Mouse (Mus musculus): ENCODE data around the gene Sppl2c.

The Sppl2c gene

DNA sequence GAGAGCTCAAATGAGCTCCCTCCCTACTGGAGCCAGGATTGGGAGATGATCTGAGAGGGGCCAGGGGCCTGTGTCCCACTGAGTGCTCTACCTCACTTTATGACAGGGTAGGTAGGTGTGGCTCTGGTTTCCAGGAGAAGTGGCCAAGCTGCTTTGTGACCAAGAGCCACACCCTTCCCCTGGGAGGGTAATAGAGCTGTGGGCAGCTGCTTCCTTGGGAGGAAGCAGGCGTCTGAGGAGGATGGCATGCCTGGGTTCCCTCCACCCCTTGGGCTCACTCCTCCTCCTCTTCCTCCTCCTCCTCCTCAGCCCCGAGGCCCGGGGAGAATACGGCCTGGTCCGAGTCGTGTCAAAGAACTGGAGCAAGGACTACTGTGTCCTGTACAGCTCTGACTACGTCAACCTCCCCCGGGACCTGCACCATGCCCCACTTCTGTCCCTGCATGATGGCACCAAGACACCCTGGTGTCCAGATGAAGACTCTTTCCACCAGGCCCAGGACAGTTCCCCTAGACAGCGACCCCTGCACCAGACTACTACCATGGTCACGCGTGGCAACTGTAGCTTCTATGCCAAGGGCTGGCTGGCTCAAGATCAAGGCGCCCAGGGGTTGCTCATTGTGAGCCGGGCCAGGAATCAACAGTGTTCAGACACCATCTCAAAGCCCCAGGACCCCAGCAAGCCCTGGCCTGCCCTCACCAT is at the start of gene Sppl2c:
Gene Sppl2c, plus strand, starts transcription at position 193 of the 702 bp plus-strand sequence.
- in situ Hi-C loops (cut with MboI): loop anchor here (25.0 kb wide), 1 partner anchor 424 kb away; the partner anchor contains the start of gene Wnt3

DNA sequence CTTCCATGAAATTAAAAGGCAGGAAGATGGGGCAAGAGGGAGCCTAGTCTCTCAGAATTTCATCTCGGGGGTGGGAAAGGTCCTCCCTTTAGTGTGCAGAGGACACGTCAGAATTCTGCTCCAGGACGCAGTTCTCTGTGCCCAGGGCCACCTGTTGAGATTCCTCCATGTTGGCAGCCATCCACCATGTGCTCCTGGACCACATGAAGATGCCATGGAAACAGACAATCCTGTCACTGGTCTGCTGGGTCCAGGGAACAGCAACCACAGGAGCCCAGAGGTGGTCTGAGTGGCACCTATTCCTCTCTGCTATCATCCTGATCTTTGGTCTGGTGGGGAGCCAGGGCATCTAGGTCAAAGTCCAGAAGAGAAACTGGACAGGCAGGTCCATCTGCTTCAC is 47.2 kb upstream of the Sppl2c start:
- in situ Hi-C loops (cut with MboI): no loop called here

DNA sequence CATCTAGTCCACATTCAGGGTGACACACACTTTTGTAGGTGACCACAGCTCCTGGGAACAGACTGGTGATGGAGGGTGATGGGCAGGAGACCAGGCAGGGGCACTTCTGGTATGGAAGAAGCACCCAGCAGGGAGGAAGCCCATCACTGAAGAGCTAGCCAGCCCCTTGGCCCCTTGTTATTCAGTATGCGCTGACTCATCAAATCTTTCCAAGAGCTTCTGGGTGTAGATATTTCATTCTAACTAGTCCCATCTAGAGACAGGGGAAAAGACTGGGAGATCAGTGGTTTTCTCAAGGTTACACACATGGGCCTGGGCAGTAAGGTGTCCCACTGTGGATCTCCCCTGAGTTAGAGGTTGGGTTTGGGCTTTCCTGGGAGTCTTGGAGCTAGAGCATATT is 41.2 kb upstream of the Sppl2c start:
- in situ Hi-C loops (cut with MboI): no loop called here

DNA sequence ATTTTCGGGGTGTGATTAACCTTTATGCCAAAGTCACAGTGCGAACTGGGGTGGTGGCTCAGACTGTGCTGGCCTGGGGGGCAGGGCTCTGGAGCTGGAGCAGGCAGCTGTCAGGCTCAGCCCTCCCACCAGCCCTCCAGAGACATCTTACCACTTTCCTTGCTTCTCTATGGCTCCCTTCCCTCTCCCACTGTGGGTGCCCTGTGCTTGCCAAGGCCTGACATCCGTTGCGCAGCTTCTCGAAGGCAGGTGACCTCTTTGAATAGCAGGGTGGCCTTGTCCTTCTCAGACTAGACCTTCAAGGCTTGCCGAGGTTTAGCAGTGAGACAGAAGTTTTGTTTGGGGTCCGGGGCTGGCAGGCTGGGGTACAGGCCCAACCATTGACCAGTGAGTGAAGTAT is 37.3 kb upstream of the Sppl2c start:
- in situ Hi-C loops (cut with MboI): no loop called here

DNA sequence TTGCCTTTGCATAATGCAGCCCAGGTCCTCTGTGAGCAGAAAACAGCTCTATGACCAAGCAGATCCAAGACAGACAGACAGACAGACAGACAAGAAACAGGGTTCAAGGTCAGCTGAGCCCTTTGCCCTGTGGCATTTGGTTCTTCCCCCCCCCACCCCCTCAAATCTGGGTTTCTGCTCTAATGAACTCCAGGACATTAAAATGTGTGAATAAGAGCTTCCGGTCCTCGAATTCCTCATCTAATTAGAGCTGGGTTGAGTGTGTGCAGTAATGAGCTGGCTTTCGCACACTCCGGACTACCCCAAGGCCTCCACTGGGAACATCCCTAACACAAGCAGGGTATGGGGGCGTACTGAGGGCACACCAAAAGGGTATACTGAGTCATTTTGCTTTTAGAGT is 35.2 kb upstream of the Sppl2c start:
- in situ Hi-C loops (cut with MboI): no loop called here

DNA sequence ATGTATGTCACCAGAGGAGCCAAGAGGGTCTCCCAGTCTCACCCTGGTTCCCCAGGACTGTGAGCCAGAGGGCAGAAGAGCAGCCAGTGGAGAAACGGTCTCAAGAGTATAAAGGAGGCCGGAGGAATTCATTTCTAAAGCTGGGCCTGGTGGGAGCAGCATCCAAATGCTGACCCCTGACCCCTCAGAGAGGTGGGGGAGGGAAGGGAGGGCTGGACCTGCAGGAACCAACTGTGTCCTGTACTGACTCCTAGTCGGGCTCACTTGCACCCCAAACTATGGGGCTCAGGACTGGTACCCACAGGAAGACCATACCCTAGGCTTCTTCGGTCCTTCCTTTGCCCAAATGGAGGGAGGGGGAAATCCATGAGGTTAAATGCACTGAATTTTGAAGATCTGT is 31.8 kb upstream of the Sppl2c start:
- in situ Hi-C loops (cut with MboI): no loop called here

DNA sequence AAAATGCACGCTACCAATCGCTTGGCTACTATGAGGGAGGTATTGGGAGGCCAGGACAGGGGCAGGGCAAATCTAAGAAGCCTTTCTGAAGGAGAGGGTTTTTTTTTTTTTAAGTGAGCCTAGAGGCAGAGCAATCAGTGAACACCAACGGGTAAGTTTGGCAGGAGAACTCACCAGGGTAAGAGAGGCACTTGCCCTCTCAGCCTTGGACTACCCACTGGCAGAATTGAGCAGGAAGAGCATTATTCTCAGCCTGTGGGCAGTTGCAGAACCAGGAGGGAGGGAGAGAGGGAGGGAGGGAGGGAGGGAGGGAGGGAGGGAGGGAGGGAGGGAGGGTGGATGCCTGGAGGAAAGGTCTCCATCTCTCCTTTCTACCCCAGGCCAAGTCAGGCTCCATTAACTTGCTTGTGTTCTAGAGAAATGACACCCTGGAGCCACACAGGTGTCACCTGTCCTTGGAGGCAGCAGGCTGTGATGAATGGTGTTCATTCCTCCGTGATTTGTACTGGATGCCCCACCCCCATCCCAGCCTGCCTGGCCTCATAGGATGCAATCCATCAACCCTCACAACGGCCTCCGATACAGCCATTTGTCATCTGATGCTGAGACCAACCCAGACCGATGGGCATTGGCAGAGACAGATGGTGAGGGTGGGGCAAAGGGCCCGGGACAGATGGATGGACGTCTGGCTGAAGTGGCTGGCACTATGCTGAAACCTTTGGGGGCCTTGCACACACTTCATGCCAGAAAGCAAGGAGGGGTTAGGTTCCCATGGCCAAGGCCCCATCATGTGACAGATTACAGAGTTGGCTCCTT is 31.1 kb upstream of the Sppl2c start:
- in situ Hi-C loops (cut with MboI): no loop called here

DNA sequence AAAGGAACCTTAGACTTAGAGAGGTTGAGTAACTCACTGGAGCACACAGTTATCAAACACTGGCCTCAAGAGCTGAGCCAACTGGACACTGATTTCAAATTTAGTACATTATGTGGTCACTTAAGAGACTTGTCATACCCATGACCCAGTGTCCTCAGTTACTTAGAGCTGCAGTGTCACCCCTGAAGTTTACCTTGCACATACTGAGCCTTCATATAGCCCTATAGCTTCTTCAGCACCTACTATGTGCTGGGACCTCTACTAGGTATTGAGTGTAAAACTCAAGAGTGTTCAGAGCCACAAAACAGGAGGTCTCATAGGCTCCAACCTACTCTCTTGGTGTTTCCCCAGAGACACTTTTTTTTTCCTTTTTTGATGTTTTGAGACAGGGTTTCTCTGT is 30.2 kb upstream of the Sppl2c start:
- in situ Hi-C loops (cut with MboI): no loop called here

DNA sequence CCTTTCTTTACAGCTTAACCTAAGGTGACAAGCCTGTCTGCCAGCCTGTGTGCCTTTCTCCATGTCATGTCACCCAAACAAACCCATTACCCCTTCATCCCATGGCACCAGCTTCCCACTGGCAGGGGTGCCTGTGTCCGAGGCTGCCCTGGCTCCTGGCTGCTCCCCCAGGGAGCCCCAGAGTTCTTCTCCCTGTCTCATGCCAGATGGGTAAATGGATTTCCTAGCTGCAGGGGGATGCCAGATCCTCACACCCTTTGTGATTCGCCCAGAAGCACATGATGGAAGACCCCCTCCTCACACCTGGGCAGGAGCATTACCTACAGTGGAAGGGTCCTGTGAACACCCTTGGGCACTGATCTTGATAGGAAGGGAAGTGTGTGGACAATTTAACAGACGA is 29.7 kb upstream of the Sppl2c start:
- in situ Hi-C loops (cut with MboI): no loop called here

DNA sequence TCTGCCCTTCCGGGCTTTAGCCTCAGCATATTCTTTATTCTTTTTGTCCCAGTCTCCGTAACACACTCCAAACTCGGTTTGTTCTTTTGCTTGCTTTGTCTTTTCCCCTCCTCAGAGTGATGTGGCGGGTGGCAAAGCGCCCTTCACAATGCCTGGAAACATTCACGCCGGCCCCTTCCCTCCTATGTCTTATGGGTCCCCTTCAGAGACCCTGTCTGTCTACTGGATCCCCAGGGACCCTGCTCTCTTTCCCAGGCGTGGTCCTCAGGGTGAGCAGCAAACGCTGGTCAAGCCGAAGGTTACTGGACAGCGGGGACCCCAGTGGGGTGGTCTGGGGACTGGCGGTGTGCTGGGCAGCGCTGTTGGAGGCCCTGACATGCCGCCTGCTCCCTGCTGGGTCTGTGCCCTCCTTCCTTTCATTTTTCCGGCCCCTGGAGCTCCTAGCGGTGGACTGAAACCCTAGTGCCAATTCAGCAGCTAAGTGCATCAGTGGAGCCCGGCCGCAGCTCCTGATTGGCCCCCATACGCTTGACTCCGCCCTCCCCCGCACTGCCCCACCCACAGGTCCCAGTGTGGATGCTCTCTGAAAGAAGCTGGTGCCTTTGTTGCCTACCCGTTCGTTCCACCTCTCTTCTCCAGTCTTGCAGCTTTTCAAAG is 28.4 kb upstream of the Sppl2c start:
- in situ Hi-C loops (cut with MboI): no loop called here

DNA sequence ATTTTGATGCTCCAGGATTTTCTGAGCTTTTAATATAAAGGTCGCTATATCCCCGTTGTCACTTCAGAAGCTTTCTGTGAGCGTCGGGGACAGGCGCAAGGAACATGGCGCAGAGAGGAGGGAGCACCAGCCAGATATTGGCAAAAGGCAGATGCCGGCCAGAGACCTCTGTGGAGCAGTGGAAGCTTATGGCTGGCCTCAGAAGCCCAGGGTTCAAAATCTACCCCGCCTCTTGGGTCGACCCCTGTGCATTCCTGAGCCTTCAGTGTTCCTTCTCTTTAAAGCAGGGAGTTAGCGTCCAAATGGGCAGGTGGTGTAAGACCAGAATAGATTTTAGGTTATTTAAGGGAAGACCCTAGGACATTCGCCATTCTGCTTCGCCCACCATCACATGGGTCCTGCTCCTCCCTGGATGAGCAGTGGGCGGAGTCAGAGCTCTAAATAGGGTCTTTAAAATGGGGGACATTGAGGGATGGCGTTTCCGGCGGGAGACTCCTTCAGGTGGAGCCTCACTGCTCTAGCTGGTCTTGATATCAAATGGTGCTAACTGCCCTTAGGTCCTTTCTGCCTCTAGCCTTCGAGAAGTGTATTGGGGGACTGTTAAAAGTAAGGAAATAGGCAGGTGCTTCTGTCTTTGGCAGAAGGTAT is 27.7 kb upstream of the Sppl2c start:
- in situ Hi-C loops (cut with MboI): no loop called here

DNA sequence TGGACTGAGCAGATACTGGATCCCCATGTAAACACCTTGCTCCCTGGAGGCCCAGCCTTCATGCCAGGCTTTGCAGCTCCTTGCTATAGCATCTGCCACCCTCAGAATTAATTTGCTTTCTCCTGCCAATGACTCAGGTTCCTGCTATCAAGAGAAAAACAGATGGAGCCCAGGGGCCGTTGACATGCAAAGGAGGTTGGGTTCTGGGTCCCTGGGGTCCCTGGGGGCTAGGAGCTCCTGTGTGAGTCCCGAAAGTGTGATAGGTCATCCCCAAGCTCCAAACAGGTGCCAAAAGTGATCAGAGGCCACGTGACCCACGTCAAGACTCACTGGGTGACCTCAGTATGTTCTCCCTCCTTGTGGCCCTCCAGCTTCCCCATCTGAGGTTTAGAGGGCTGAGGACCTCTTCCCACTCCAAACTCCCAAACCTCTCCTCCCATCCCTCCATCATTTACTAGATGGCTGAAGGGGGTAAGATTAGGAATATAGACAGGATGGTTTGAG is 26.3 kb upstream of the Sppl2c start:
- in situ Hi-C loops (cut with MboI): no loop called here

DNA sequence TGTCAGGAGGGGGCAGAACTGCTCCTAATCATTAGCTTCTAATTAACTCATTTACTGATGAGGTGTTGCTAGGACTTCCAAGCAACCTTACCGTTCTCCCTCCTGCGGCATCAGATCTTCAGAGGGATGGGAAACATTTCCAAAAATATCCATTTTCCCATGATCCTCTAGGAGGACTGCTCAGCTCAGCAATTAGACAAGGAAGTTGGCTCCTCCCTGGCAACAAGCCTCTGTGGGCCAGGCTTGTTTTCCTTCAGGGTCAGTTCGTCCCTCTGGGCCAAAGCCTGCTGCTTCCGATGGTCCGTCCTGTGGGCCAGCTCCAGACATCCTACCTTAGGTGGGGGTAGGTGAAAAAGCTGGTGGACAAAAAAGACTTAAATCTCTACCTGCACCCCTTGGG is 25.0 kb upstream of the Sppl2c start:
- in situ Hi-C loops (cut with MboI): no loop called here

DNA sequence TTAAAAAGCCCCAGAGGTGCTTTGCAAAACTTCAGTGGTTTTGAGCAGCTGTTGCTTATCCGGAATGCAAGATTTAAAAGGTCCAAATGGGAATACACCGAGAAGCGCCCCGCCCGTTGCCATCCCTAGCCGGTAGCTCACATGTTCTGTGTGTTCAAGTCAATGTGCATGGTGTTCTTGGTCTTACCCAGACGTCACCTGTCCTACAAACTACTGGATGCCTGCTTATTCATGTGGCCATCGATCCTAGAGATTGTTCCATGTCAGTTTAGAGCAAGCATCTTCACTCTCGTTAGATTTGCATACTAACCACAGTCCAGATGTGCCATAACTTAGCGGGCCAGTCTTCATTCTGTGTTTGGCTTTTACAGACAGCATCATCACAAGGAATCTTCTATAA is 21.9 kb upstream of the Sppl2c start:
- in situ Hi-C loops (cut with MboI): no loop called here

DNA sequence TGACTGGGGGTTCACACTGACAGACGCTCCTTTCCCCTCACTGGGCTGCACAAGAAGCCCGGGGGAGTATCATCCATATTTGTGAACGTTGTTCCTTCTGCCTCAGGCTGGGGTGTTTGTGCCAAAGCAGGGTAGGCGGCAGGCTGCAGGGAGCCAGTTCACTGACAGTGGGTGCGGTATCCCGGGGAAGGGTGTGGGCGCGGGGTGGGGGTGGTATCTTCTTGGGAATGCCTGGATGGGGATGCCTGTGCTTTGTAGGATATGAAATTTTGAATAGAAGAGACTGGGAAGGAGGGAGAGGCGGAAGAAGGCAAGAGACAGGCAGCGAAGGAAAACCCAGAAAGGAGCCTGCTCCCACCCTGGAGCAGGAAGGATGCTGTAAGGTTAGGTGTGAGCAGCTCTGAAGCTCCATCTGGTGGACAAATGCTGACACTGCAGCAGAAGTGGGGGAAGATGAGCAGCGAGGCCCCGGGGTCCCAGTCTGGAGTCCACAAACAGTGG is 14.8 kb upstream of the Sppl2c start:
- in situ Hi-C loops (cut with MboI): no loop called here

DNA sequence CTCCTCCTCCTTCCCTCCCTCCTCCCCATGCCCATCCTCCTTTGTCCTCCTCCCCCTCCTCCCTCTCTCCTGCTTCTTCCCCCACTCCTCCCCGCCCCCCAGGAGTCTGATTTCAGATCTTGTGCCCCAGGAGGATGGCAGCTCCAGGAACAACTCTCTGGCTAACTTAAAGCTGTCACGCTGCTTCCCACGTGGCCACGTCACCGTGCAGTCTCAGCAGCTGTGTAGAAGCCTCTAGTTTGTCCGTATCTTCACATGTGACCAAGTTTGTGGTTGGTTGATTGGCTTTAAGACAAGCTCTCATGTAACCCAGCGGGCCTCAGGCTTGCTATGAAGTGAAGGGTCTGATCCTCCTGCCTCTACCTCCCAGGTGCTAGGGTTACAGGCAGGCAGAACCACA is 7.2 kb upstream of the Sppl2c start:
- in situ Hi-C loops (cut with MboI): loop anchor here (25.0 kb wide), 1 partner anchor 417 kb away; the partner anchor contains the start of gene Wnt3

DNA sequence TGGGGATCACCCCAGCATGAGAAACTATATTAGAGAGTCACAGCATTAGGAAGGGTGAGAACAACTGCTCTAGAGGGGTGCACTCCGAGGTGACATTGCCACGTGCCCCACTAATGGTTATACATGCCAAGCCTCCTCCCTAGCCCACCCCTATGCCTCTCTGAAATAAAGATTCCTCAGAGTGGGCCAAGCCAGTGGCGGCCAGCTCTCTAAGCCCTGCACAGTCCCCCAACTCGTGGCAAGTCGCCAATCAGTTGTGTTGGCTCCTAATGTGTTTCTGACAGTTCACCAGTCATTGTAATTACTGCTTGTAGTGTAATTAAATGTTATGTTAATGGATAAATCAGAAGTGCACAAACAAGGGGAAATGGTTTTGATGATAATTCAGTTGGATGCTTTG is 6.3 kb upstream of the Sppl2c start:
- in situ Hi-C loops (cut with MboI): loop anchor here (25.0 kb wide), 1 partner anchor 418 kb away; the partner anchor contains the start of gene Wnt3

DNA sequence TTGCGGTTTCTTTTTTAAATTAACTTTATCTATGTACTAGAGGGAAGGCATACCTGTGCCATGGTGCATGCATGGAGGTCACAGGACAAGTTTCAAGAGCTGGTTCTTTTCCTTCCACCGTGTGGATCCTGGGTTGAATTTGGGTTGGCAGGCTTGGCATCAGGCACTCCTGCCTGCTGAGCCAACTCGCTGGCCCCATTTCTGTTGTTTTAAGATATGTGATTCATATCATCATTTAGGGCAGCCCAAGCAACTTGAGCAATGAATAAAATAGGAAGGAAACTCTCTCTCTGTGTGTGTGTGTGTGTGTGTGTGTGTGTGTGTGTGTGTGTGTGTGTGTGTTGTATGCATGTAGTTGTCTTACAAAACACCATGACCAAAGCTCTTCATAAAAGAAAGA is 4.0 kb upstream of the Sppl2c start:
- in situ Hi-C loops (cut with MboI): loop anchor here (25.0 kb wide), 1 partner anchor 420 kb away; the partner anchor contains the start of gene Wnt3

DNA sequence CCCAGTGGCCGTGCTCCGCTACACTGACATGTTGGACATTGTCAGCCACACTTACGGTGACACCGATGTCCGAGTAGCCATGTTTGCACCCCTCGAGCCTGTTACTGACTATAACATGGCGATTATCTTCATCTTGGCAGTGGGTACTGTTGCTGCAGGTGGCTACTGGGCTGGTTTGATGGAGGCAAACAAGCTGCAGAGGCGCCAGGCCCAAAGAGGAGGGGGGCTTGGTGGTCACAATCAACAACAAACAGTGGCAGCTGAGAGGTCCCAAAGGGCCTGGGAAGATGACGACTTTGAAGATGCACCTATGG is 667 bp downstream of the Sppl2c start:
- in situ Hi-C loops (cut with MboI): loop anchor here (25.0 kb wide), 1 partner anchor 424 kb away; the partner anchor contains the start of gene Wnt3

DNA sequence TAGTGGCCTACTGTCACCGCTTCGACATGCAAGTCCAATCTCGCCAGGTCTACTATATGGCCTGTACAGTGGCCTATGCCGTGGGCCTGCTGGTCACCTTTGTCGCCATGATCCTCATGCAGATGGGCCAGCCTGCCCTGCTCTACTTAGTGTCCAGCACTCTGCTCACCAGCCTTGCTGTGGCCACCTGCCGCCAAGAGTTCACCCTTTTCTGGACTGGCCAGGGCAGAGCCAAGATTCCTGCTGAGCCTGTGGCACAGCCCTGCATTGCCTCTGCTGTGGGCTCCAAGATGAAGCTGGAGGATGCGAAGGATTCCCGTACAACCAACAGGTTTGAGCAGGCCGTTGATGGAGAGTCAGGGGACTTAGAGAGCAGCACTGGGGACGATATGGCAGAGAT is 1.6 kb downstream of the Sppl2c start:
- in situ Hi-C loops (cut with MboI): loop anchor here (25.0 kb wide), 1 partner anchor 425 kb away; the partner anchor contains the start of gene Wnt3

DNA sequence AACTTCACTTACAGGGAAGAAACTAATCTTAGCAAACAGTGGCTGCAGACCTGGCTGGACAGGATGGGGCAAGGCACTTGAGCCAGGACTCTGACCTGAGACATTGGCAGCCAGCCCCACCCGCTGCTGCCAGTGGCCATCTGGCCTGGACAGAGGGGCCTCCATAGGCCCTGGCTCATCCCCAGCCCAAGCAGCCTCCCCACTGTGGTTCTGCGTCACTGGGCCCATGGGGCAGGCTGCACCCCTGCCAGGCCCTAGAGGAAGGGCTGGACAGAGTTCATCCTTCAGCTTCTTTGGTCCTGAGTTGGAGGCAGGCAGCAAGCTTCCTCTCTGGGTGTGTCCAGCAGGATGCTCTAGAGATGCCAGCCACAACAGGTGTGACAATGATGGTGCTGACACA is 3.9 kb downstream of the Sppl2c start:
- in situ Hi-C loops (cut with MboI): loop anchor here (25.0 kb wide), 1 partner anchor 428 kb away; the partner anchor contains the start of gene Wnt3

DNA sequence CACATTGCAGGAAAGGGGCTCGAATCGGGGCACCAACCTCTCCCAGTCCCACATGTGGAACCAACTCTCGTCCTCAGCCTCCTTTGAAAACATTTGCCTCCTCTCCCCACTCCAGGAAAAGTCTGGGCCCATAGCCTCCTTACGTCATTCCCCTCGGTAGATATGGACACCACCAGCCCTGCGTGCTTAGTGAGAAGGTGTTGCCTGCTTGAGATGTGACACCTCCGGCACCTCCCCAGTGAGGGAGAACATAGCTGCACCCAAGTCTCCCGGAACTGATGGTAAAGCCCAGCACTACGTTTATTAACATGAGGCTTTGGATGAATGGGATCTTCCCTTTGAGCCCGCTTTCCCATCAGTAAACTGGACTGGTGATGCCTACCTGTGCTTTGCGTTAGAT is 9.3 kb downstream of the Sppl2c start:
- in situ Hi-C loops (cut with MboI): loop anchor here (25.0 kb wide), 1 partner anchor 433 kb away; the partner anchor contains the start of gene Wnt3
